Mouse (Mus musculus) cerebral cortex, adult 2 months (tissue): ENCODE data around the gene Rnd1.

Source experiments
- WGBS: fragments of 180-500 bp; shearing (Covaris S2); methylation state at CpG from one replicate; pipeline ENCODE4 v1.1.7; 2018; 5-methylcytosine and 5-hydroxymethylcytosine counted together

Gene Rnd1

DNA sequence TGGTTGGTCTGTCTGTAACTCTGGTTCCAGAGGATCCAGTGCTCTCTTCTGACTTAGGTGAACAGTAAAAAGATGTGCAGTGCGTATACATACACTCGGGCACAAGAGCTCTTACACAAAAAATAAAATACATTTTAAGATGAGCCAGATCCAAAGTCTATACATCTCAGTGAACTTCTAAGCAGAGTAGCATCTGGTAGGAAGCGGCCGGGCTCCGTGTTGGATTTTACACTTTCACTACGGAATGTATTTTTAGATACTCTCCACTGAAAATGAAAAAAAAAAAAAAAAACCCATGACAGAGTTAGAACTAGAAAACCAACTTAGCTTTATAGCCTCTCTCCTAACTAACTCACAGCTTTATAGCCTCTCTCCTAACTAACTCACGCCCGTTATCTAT is 3.4 kb upstream of the Rnd1 start:
- WGBS: 52% methylated on average over 8 of the region's 8 CpGs

DNA sequence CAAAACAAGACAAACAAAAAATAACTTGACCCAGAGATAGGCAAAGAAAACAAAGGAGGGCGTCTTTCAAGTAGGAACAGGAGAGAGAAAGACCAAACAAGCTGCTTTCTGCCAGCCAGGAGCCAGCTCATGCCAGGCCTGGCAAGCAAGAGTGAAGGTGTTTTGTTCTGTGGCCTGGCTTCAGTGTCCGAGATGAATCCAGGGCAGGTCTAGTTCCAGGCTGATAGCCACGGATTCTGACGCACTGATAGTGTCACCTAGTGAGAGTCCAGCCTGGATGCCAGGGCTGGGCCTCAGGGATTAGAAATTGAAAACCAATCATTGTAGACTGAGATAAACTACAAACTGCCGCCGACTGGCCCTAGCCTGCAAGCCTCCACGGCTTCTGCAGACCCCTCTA is 716 bp upstream of the Rnd1 start:
- 68% methylated on average over 7 of the region's 7 CpGs for WGBS

DNA sequence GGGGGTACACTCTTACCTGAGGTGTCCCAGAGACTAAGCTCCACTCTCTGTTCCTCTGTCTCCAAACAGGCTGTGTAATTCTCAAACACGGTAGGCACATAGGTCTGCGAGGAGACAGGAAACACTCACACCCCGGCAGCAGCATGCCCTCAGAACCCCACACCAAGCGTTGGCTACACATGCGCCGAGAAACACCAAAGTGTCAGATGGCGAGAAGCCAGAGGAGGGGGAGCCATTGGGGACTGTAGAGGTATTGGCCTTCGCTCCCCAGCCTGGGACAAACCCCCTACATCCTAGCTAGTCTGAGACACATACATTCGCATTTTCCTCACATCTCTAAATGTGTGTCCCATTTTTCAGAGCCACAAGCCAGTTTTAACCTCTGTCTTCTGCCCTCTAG is 790 bp downstream of the Rnd1 start:
- 1% methylated on average over 9 of the region's 9 CpGs for WGBS

DNA sequence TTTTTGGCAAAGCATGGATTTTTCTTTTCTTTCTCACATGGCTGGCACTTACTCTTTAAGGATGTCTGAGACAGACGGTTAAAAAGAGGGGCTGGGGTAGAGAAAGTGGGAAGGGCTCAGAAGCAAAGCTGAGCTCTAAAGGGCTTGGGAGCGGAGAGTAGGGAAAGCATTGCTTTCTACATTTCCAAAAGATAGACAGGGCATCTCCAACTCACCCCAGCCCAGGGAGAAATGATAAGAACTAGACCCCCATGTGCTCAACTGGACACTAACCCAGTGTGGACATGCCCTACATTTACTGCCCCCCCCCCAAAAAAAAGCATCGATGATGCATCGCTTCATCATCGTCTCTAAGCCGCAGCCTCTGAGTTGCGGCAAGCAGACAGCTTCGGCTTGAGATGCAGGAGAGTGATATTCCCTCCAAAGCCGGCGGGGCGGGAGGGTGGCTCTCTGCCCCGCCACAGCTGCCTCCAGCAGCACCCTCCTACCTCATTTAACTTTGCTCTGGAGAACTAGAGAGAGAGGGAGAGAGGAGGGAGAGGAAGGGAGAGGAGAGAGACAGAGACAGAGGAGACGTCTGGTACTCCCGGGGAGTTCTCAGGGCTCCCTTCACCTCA is 1.5 kb downstream of the Rnd1 start:
- 6% methylated on average over 14 of the region's 14 CpGs for WGBS

DNA sequence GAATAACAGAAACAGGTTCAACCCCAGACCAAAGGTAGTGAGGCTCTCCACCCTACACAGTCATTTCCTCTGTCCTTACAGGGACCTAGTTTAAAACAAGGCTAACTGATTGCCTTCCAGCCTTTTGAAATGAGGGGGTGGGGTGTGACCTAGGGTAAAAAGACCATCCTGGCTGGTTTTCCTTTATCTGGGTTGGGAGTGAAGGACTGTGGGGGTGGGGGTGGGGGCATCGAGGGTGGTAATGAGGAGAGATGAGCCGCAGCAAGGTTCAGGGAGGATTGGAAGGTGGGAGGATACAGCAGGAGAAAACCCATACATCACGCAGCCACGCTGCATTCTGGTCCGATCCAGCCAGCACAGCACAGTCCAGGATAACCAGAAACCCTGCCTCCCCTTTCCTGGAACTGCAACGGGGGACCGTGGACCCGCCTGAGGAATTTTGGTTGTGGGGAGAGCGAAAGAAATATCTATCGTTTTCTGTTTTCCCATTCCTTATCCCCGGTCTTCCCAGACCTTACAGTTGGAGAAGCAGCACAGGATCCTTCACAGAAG is 2.2 kb downstream of the Rnd1 start:
- 11% methylated on average over 11 of the region's 11 CpGs for WGBS

DNA sequence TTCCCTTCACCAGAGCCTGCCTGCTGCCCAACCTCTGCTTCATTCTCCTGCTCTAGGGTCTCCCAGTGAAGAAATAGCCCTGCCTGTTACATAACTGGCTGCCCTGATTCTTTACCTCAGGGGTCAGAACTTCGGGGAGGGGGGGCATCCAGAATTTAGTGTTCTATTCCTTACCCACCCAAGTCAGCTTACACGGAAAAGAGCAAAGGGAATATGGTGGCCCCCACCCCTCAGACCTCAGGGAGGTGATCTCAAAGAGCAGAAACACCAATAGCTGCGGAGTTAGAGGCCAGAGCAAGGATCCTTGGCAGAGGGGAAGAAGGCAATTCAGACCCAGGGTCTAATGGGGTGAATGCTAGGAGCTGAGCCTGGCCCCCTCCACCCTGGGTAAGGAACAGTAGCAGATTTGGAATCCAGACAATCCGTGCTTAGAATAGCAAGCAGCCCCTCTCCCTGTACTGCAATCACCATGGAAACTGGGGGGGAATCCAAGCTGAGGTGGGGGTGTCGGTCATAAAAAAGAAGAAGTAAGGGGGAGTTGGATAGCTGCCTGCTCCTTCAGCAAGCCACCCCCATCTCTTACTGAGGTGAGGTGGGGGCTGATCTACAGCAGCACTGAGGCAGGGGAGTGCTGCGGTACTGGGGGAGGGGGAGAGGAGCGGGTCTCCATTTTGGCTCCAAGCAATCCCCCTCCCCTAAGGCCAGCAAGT is 2.8 kb downstream of the Rnd1 start:
- WGBS: 25% methylated on average over 7 of the region's 7 CpGs

DNA sequence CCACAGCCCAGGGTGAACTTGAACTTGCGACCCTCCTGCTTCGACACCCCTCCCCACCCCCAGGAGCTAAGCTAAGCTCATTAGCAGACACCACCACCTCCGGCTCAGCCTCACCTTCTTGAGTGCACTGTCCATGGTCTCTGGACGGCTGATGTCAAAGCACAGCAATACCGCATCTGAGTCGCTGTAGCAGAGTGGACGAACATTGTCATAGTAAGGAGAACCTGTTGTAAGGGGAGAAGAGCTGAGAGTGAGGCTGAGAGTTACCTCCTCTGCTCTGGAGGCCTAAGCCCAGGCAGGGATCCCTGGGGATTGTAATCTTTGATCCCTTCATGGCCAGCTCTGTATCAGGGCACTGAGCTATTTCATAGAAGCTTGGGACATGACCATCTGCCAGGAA is 3.5 kb downstream of the Rnd1 start:
- WGBS: 78% methylated on average over 7 of the region's 7 CpGs

DNA sequence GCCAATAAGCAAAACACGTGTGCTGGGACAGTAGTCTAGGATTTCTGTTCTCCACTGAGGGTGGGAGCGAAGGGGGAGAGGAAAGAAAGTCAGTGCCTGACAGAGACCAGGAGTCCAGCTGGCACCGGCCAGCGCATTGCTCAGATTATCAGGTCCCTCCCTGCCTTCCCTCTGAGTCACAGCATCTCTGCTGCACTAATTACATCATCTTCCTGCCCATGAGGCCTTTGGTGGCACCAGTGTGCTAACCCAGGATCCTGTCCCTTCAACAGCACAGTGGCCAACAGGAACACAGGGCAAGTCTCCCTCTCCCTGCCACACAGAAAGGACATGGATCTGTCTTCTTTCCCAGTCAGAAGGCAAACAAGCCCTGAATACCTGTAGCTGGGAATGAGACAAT is 4.7 kb downstream of the Rnd1 start:
- WGBS: 36% methylated on average over 4 of the region's 4 CpGs

DNA sequence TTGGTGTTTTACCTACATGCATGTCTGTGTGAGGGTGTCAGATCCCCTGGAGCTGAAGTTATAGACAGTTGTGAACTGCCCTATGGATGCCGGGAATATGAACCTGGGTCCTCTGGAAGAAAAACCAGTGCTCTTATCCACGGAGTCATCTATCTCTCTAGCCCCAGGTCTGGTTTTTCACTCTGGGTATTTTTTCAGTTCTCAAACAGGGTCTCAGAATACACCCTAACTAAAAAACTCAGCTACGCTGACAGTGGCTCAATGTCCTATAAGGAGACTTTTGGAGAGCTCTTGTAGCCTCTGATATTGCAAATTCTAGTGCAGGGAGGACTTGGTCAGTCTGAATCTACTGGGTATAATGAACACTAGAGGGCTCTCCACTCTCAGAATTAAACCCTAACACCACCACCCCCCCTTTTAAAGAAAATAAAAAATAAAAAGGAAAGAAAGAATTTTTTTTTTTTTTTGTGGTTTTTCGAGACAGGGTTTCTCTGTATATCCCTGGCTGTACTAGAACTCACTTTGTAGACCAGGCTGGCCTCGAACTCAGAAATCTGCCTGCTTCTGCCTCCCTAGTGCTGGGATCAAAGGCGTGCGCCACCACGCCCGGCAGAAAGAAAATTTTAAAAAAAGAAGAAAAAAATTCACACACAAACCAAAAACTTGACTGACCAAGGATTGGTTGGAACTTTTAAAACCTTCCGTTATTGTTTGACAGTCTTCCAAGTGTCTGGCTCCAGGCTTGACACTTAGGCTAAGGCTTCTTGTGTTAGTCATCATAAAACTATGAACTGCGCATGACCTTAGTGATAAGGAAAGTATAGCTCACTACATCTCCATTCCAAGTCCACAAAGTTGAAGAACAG is 13.0 kb downstream of the Rnd1 start:
- 58% methylated on average over 11 of the region's 11 CpGs for WGBS

DNA sequence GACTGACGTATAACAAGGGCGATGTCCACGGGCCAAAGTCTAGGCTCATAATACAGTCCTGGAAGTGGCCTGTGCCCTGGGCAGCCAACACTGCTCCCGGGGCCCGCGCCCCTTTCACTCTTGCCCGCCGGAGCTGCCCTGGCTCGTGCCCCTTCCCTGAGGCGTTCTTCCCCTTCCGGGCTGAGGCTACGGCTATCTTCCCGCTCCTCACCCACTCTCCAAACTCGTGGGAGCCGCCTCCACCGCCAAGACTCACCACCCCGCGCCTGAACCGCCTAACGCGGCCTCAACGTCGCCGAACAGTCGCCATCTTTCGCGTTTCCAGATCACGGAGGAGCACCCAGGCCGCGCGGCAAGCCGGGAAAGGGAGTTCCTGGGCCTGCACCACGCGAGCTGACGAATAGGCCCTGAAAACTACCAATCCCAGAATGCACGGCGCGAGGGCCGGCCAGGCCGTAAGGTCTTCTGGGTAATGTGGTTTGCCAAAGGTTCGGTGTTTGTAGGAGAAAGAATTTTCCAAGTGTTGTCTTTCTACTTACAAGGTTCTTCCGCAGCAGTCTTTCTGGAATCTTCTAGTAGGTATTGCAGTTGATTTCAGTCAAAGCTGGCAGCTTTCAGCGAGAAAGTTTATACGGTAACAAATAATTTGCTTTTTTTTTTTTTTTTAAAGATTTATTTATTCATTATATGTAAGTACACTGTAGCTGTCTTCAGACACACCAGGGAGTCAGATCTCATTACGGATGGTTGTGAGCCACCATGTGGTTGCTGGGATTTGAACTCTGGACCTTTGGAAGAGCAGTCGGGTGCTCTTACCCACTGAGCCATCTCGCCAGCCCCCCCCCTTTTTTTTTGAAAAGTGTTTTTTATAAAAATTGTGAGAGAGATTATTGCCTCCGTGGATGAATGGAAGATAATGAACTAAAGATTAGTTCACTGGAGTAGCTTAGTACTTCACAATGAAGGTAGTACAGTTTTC is 14.4 kb downstream of the Rnd1 start, which contains the start of gene Ddx23:
Gene Ddx23, minus strand, starts transcription at position 328 of the 979 bp plus-strand sequence.
- WGBS: 3% methylated on average over 48 of the region's 48 CpGs

DNA sequence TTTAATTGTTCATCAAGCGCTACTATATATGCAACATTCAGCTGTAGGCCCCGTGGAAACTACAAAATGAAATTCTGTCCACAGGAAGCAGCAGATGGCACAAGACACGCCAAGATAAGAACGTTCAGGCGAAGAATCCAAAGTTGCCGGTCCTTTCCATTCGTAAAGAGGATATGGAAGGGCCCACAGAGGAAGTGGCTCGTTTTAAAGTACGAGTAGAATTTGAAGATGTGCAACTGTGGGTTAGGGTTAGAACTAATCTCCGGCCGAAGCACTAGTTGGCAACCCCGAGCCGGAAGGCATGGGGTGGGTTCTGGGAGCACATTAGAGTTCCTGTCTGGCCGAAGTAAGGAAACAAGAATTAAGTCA is 15.1 kb downstream of the Rnd1 start:
- WGBS: under 1% methylated on average over 14 of the region's 14 CpGs

DNA sequence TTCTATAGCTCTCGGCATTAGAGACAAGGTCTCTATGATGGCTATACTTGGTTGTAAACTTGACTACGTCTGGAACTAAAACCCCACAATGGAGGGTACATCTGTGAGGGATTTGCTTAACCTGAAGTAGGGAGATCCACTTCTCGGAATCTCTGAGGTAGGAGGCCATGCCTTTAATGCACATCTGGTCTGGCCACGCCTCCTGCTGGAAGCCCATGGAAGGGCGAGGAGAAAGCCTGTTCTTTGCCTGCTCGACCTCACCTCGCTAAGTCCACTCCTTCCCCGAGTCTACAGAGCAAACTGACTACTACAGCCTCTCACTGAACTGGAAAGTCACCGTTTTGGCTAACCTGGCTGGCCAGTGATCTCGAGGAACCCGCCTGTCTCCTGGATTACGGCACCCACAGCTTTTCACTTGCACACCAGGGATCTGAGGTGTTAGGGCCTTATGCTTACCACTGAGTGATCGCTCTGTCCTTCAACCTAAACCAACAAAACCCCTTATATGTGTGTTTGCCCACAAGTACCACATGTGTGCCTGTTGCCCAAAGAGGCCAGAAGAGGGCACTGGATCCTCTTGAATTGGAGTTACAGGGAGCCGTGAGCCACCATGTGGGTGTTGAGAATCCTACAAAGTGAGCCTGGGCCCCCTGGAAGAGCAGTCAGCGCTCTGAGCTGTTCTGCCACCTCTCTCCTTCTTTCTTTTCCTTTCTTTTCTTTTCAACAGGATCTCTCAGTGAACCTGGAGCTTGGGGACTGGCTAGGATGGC is 20.1 kb downstream of the Rnd1 start:
- 85% methylated on average over 15 of the region's 15 CpGs for WGBS

DNA sequence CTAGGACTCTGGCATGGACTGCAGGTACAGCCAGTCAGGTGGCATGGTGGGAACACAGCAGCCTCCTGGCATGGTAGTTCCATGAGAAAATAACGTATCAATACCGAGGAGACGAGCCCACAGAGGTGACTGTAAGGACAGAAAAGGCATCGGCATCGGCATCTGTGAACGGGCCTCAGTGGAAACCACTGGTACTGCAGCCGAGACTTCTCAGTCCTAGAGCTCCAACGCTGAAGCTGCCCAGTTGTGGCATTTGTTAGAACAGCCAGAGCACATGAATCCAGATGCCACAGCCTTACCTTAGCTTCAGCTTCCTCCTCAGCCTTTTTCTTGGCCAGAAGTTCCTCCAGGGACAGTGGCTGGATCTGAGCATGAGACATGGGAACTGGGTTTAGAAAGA is 25.1 kb downstream of the Rnd1 start:
- 83% methylated on average over 8 of the region's 8 CpGs for WGBS

DNA sequence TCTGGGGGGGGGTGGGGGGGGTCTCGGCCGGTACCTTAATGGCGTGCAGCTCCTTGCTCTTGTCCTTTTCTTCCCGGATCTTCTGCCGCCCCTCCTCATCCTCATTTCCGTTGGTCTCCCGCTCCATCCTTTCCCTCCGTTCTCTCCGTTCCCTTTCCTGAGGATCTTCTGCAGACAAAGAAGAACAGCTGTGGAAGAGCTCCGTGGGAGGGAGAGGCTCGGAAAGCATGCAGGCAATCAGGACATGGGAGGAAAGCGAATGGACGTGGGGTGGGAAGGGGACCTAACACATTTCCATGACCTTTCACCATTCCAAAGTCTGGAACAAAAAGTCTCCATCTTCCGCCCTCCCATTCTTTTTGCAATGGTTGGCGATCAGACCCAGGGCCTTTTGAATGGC is 25.8 kb downstream of the Rnd1 start:
- WGBS: 70% methylated on average over 15 of the region's 15 CpGs

DNA sequence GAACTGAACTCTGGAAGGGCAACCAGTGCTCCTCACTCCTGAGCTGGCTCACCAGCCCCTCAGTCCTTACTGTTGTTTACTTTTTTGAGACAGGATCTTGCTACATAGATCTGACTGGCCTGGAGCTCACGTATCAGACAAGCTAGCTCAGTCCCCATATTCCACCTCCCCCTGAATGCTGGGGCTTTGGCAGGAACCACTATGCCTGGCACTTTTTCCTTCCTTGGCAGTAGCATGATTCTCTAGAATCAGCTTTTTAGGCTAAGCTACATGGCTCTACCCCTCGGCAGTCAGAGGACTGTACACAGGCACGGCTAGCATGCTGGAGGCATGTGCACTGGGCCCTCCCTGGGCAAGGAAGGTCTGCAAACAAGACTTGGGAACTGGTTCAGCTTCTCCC is 29.2 kb downstream of the Rnd1 start:
- 47% methylated on average over 3 of the region's 3 CpGs for WGBS

DNA sequence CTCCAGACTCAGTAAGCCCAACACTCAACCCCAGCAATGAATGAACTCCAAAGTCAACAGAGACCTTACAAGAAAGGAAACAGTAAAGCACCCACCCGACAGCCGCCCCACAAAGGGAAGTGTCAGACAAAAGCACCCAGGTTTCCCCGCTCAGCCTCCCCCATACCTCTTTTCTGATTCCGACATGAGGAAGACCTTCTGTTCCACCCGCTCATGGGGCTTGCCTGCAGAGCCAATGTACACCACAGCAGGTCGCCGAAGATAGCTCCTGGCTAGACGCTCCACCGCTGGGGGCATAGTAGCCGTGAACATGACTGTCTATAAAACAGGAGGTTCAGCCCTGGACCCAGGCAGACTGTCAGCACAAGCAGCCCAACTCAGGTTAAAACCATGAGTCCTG is 30.0 kb downstream of the Rnd1 start:
- WGBS: 58% methylated on average over 10 of the region's 10 CpGs

DNA sequence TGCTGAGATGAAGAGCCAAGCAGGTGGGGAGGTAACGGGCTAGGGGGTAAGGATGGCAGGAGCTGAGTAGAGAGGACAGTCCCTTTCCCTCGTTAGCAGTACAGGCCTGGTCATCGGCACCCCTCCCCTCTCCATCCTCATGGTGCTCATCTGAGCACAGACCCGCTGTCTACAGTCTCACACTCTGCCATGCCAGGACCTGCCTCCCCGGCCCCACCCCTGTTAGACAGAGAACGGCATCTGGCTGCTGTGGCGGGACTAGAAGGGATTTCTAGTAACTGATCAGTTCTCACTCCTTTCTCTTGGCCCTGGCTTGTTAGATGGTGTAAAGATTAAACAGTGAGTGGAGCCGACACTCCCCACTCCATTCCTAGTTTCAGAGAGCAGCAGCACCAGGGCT is 30.5 kb downstream of the Rnd1 start:
- WGBS: 63% methylated on average over 8 of the region's 8 CpGs

DNA sequence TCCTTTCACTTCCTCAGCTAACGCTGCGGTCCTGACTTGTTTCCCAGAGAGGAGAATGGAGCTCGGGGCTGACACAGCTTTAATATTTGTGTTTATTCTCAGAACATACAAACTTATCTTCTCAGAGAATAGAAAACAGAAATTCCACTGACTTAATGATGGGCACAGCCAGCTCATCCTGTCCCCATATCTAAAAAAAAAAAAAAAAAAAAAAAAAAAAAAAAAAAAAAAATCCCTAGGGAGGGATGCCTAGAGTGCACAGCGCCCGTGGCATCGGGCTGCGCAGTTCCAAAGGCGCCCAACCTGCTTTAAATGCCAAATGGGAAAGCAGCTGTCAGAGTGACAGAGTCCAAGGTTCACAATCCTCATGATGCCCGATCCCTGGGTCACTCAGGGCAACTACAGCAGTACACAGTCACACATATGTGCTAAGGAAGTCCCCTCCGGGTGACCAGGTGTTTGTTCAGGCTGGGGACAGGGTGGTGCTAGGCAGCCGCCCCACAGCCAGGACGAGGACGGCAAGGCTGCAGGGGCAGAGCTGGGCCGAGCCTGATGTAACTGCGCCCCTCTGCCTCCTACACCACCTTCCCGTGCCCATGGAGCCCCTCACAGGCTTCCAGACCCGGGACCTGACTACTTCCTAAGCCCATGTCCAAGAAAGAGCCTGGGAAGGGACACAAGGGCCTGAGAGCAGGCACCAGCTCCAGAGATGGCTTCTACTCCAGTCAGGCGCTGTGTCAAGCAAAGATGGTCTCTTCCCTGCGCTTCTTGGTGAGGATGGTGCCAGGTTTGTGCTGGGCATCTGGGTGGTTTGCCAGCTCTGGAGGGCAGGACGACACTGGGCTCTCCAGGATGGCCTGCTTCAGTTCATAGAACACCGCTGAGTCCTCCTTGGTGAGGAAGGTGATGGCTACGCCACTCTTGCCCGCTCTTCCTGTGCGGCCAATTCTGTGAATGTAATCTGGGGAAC is 31.9 kb downstream of the Rnd1 start:
- WGBS: 77% methylated on average over 24 of the region's 24 CpGs

DNA sequence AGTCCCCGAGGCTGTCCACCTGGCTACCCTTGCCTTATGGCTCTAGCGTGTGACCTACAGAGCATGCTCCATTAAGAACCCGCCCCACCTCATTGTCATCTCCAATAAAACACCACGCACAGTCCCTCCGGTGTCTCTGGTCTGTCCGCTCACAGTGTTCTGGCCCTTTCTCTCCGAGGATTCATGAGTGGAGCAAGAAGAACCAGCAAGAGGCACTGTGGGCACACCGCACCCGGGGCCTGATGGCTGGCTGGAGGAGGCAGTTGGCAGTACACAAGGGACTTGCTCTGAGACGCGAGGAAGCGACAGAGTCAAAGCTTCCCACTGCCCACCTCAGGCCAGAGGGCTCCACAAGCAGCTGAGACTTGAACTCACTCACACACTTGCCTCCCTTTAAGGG is 32.9 kb downstream of the Rnd1 start:
- WGBS: 73% methylated on average over 12 of the region's 12 CpGs
